Mouse (Mus musculus) neural tube, embryonic 13.5 days (tissue): ENCODE measurements around the gene Gla. TPM values are rescaled to one million over a fixed set of nuclear protein-coding genes. Genes with fewer than 3 reads are reported as not detected.

Source experiments
- ATAC-seq: fragments of 200-750 bp; cut with Nextera tagmentation; 2 replicates; pipeline ENCODE4 v1.8.0; 2017; ENCODE audit warnings: low read depth, mild to moderate bottlenecking, moderate TSS enrichment, moderate library complexity
- H3K27ac ChIP-seq: fragments of 300-500 bp; sonication (generic); replicated peaks from 2 replicates; pipeline ENCODE4 v1.5.1; 2015; ENCODE audit warnings: moderate library complexity, mild to moderate bottlenecking, inconsistent platforms
- H3K27me3 ChIP-seq: fragments of 300-500 bp; sonication (generic); 2 replicates; pipeline ENCODE4 v1.6.1; 2015; ENCODE audit warnings: mild to moderate bottlenecking, inconsistent platforms
- H3K36me3 ChIP-seq: fragments of 300-500 bp; sonication (generic); 2 replicates; pipeline ENCODE4 v1.6.1; 2015; ENCODE audit warnings: mild to moderate bottlenecking, inconsistent platforms
- H3K4me1 ChIP-seq: fragments of 300-500 bp; sonication (generic); replicated peaks from 2 replicates; pipeline ENCODE4 v1.6.1; 2015; ENCODE audit warnings: inconsistent platforms
- H3K4me2 ChIP-seq: fragments of 300-500 bp; sonication (generic); 2 replicates; pipeline ENCODE4 v1.6.1; 2015; ENCODE audit warnings: inconsistent platforms, mild to moderate bottlenecking, moderate library complexity
- H3K4me3 ChIP-seq: fragments of 300-500 bp; sonication (generic); 2 replicates; pipeline ENCODE4 v1.5.1; 2015; ENCODE audit warnings: mild to moderate bottlenecking, inconsistent platforms
- H3K9ac ChIP-seq: fragments of 300-500 bp; sonication (generic); 2 replicates; pipeline ENCODE4 v1.6.1; 2015; ENCODE audit warnings: moderate library complexity, mild to moderate bottlenecking, inconsistent platforms
- H3K9me3 ChIP-seq: fragments of 300-500 bp; sonication (generic); 2 replicates; pipeline ENCODE4 v1.6.1; 2016; ENCODE audit warnings: inconsistent platforms
- WGBS: fragments of 180-500 bp; shearing (Covaris S2); methylation state at CpG from one replicate; pipeline ENCODE4 v1.1.7; 2015; 5-methylcytosine and 5-hydroxymethylcytosine counted together
- polyA plus RNA-seq: library from polyadenylated mRNA; unstranded; fragments of >200 nt; fragmentation: Nextera tagmentation; extraction: Ambion mirVana; gene quantifications from 2 replicates; pipeline ENCODE4 v1.2.1, GENCODE M21; 2015

The Gla gene
- 3.4 and 4.2 TPM in 2 replicates for polyA plus RNA-seq

DNA sequence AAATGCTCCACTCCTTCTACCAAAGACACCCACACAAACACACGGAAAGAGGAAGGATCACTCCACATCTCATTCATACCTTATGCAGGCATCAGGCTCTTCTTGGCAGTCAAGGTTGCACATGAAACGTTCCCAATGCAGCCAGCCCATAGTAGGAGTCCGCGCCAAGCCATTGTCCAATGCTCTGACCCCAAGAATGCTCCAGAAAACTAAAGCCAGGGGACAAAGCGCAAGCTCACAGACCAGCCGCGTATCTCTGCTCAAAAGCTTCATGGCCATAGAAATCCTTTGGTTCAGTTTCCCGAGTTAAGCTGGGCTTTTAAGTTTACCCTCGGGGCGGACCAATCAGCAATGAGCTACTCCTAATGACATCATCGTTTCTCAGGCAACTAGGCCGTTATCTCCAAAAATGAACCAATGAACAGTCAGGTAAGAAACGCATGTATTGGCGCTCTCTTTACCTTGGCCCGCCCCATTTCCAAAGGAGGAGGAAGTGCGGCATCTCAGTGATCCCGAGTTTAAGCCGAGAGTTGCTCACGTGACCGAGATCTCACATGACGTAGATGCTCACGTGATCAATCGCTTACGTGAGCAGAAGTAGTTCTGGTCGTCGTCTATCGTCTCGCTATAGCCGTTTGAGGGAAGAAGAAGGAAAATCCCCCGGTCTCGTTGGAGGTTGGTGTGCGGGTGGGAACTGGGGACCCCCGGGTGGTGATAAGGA, at the start of gene Gla, which contains the start of gene Hnrnph2:
Gene Gla (minus strand): TSS at position 467 of the 721 bp plus-strand sequence.
Gene Hnrnph2 (plus strand): TSS at position 521 of the 721 bp plus-strand sequence.
- peak within 1 kb of the TSS; percentile 95 for H3K27ac ChIP-seq
- H3K4me1 ChIP-seq = peaks cover 23% of the 10 kb centered on the region
- H3K9ac ChIP-seq = peak within 1 kb of the TSS; percentile 70
- 19% methylated on average over 33 of the region's 33 CpGs for WGBS
- H3K27me3 ChIP-seq = no peaks in the 10 kb centered on the region
- peak; percentile 98 for ATAC-seq
- peak within 1 kb of the TSS; percentile 49 for H3K4me3 ChIP-seq
- H3K9me3 ChIP-seq = no peaks in the 10 kb centered on the region
- H3K4me2 ChIP-seq = peak within 1 kb of the TSS; percentile 62
- H3K36me3 ChIP-seq = no peaks in the 10 kb centered on the region

DNA sequence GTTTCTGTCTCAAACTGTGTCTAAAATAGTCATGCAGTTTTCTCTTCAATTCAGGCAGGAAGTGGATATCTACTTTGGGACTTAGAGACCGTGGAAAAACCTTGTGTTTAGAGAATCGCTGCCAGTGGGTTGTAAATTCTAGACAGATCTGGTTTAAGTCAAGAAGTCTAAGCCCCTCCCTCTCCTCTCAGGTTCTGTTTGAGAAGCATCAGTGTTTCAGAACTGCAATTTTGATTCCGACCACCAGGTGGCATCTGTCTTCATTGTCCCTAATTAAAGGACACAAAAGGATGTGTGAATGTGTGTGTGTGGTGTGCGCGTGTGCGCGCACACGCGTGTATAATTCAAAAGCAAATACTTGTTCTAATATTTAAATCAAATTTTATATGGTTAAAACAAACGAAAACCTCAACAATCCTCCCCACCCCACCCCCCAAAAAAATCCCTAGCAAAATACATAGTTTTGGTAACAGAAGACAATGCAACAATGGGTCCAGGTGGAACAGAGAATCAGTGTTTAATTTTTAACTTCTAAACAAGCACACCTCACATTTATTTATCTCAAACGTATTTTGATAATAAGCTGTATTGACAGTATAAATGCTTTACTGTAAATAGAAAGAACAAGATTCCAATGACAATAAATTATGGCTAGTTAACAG, 47.2 kb upstream of the Gla start:
- Histone ChIP-seq H3K27me3 (0 out of 2 replicates have a peak, but pooled peaks cover 4% of the 10 kb centered on the region), H3K9me3 (no peaks in the 10 kb centered on the region), H3K27ac (no peak overlapping the region), H3K4me2 (peak overlapping the region; percentile 34; the same call in 1 of the 2 replicates), H3K4me3 (no peak overlapping the region), H3K36me3 (no peaks in the 10 kb centered on the region), H3K9ac (no peak overlapping the region), H3K4me1 (no peaks in the 10 kb centered on the region)
- WGBS = 21% methylated on average over 11 of the region's 11 CpGs
- ATAC-seq = peak; percentile 84

DNA sequence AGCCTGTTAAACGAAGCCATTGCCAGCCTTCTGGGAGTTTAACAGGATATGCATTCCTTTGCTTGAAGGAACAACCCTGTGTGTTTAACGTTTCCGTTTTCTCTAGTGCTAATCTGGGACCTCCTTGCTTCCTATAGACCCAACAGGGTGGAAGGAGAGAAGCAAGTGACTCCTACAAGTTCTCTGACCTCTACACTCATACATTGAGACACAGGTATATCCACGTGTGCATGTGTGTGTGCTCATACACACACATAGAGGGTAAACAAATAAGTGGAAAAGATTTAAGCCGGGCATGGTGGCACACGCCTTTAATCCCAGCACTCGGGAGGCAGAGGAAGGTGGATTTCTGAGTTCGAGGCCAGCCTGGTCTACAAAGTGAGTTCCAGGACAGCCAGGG, 46.5 kb upstream of the Gla start:
- Histone ChIP-seq H3K4me3 (no peak overlapping the region), H3K36me3 (no peaks in the 10 kb centered on the region), H3K9ac (no peak overlapping the region), H3K27ac (no peak overlapping the region), H3K9me3 (no peaks in the 10 kb centered on the region), H3K4me1 (no peaks in the 10 kb centered on the region), H3K4me2 (no peak overlapping the region), H3K27me3 (0 out of 2 replicates have a peak, but pooled peaks cover 3% of the 10 kb centered on the region)
- no peak for ATAC-seq
- WGBS = 75% methylated on average over 8 of the region's 8 CpGs

DNA sequence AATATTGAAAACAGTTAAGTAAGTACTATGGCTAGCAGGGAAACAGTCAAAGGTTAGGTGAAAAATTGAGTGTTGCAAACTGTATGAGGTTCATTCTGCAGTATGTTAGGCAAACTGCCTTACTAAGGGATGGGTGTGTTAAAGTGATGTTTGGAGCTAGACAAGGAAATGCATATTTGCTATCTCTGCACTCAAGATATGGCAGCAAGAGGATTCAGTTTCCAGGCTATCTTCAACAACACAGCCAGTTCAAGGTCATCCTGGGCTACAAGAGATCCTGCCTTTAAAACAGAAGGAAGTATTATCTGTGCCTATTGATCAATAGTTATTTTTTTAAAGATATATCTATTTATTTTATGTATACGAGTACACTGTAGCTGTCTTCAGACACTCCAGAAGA, 45.4 kb upstream of the Gla start:
- no peak overlapping the region for H3K4me3 ChIP-seq
- no peaks in the 10 kb centered on the region for H3K9me3 ChIP-seq
- no peak overlapping the region for H3K27ac ChIP-seq
- H3K4me1 ChIP-seq = no peaks in the 10 kb centered on the region
- no peak overlapping the region for H3K4me2 ChIP-seq
- no peaks in the 10 kb centered on the region for H3K36me3 ChIP-seq
- WGBS = 96% methylated on average over 1 of the region's 1 CpGs
- ATAC-seq = no peak
- H3K9ac ChIP-seq = no peak overlapping the region
- H3K27me3 ChIP-seq = no peaks in the 10 kb centered on the region

GRCm38 (mm10) chrX:134641000-134641760, 40.3 kb upstream of the Gla start:
- Histone ChIP-seq H3K9me3 (no peaks in the 10 kb centered on the region), H3K27ac (no peak overlapping the region), H3K4me1 (no peaks in the 10 kb centered on the region), H3K27me3 (no peaks in the 10 kb centered on the region), H3K36me3 (no peaks in the 10 kb centered on the region), H3K4me3 (no peak overlapping the region), H3K4me2 (no peak overlapping the region), H3K9ac (no peak overlapping the region)
- WGBS = 74% methylated on average over 10 of the region's 10 CpGs
- ATAC-seq = no peak

DNA sequence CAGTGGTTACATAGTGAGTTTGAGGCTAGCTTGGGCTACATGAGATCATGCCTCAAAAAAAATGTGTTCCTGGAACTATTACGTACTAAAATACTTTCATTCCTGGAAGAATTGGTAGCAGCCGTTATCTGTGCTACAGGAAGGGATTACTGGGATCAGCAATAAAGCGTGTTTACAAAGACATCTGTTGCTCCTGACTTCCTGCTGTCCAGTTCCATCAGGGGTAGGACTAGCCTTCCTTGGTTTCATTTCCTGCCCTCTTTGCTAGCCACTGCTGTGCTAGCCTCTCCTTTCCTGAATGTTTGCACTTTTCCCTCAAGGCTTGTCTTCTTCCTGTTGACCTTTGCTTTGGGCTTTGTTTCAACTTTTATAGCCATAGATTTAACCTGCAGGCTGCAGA, 34.9 kb upstream of the Gla start:
- Histone ChIP-seq H3K27me3 (no peaks in the 10 kb centered on the region), H3K36me3 (no peaks in the 10 kb centered on the region), H3K4me2 (no peak overlapping the region), H3K4me1 (no peaks in the 10 kb centered on the region), H3K9ac (no peak overlapping the region), H3K9me3 (no peaks in the 10 kb centered on the region), H3K27ac (no peak overlapping the region), H3K4me3 (no peak overlapping the region)
- ATAC-seq = no peak
- 81% methylated on average over 3 of the region's 3 CpGs for WGBS

- Histone ChIP-seq H3K9ac (no peak overlapping the region), H3K4me3 (no peak overlapping the region), H3K27ac (no peak overlapping the region), H3K4me2 (no peak overlapping the region), H3K4me1 (no peaks in the 10 kb centered on the region), H3K27me3 (no peaks in the 10 kb centered on the region), H3K9me3 (no peaks in the 10 kb centered on the region), H3K36me3 (no peaks in the 10 kb centered on the region)
- ATAC-seq = no peak
- WGBS = 43% methylated on average over 3 of the region's 3 CpGs
Observed at GRCm38 (mm10) chrX:134635111-134635510, 34.2 kb upstream of the Gla start.

GRCm38 (mm10) chrX:134632710-134633109, 31.8 kb upstream of the Gla start:
- 89% methylated on average over 5 of the region's 5 CpGs for whole genome bisulfite sequencing
- Histone ChIP-seq H3K27ac (no peak overlapping the region), H3K36me3 (no peaks in the 10 kb centered on the region), H3K9me3 (no peaks in the 10 kb centered on the region), H3K4me1 (no peaks in the 10 kb centered on the region), H3K27me3 (no peaks in the 10 kb centered on the region), H3K9ac (no peak overlapping the region), H3K4me2 (no peak overlapping the region), H3K4me3 (no peak overlapping the region)
- ATAC-seq = no peak

- H3K27ac ChIP-seq = no peak overlapping the region
- no peak overlapping the region for H3K4me2 ChIP-seq
- H3K4me1 ChIP-seq = no peaks in the 10 kb centered on the region
- no peaks in the 10 kb centered on the region for H3K9me3 ChIP-seq
- ATAC-seq = no peak
- 75% methylated on average over 2 of the region's 2 CpGs for WGBS
- H3K9ac ChIP-seq = no peak overlapping the region
- no peaks in the 10 kb centered on the region for H3K27me3 ChIP-seq
- H3K36me3 ChIP-seq = no peaks in the 10 kb centered on the region
- H3K4me3 ChIP-seq = no peak overlapping the region
Observed at GRCm38 (mm10) chrX:134628200-134628599, 27.3 kb upstream of the Gla start.

DNA sequence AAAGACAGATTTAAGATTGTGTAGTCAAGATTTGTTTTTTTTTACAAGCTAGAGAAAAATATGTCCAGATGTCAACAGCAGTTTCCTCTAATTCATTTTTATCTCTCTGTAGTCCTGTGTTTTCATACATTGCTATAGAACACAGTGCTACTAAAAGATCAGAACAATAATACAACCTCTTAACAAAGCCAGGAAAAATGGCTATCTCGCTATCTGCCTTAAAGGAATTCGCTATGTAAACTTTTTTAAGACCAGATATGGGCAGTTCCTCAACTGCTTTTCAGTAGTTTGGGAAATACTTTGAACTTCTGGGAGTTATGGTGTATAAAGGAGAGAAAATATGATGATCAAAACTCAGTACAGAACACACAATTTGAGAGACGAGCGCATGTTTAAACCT, 22.4 kb upstream of the Gla start:
- 92% methylated on average over 4 of the region's 4 CpGs for WGBS
- Histone ChIP-seq H3K4me1 (0 out of 2 replicates have a peak, but pooled peaks cover 6% of the 10 kb centered on the region), H3K4me3 (no peak overlapping the region), H3K4me2 (no peak overlapping the region), H3K27me3 (no peaks in the 10 kb centered on the region; the same call in 1 of the 2 replicates), H3K9me3 (no peaks in the 10 kb centered on the region), H3K36me3 (no peaks in the 10 kb centered on the region), H3K27ac (no peak overlapping the region), H3K9ac (no peak overlapping the region)
- no peak for ATAC-seq

DNA sequence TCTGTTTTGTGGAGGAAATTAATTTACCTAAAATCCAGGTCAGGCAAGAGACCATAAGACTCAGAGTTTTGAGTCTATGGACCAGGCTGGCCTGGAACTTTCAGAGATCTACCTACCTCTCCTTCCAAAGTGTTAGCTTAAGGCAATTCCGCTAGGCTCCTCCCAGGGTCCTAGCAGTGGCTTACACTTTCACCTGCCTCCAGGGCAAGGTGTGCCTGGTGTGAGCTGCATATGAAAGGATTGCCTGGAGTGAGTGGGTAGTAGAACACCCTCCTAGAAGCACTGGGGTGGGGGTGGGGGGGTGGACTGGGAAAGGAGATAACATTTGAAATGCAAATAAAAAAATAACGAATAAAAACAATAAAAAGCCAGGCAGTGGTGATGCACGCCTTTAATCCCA, 20.8 kb upstream of the Gla start:
- Histone ChIP-seq H3K27ac (no peak overlapping the region), H3K9me3 (no peaks in the 10 kb centered on the region), H3K4me1 (0 out of 2 replicates have a peak, but pooled peaks cover 6% of the 10 kb centered on the region), H3K9ac (no peak overlapping the region), H3K27me3 (peaks cover 11% of the 10 kb centered on the region; the same call in 1 of the 2 replicates), H3K4me3 (no peak overlapping the region), H3K4me2 (no peak overlapping the region), H3K36me3 (no peaks in the 10 kb centered on the region)
- 85% methylated on average over 3 of the region's 3 CpGs for WGBS
- ATAC-seq = no peak
